Mouse (Mus musculus): ENCODE measurements around the gene Ephb2. TPM values are rescaled to one million over a fixed set of nuclear protein-coding genes. Genes with fewer than 3 reads are reported as not detected.

Gene Ephb2
- polyA plus RNA-seq, 1 experiment from 2014 or later, result 0.08 TPM

- WGBS (ENCODE audit: insufficient replicate concordance), result 68% methylated on average over 7 of the region's 7 CpGs
These were observed 222.1 kb downstream of the Ephb2 start for GRCm38 (mm10) chr4:136613657-136614056.

GRCm38 (mm10) chr4:136610387-136610856 is 225.4 kb downstream of the Ephb2 start, which contains the start of gene Tex46:
Tex46 (plus strand) TSS chr4:136610437.
- 58% methylated on average over 4 of the region's 4 CpGs for WGBS (ENCODE audit: insufficient replicate concordance)
- TF ChIP-seq CTCF (IDR thresholded peaks at IDR 0.05; ENCODE audit: low read depth) (no peak), EP300 (IDR thresholded peaks at IDR 0.05; ENCODE audit: low read depth) (no peak)
- no peak for ATAC-seq

More at GRCm38 (mm10) chr4:136613657-136614056, 222.1 kb downstream of the Ephb2 start:
- ATAC-seq (no peak), DNase-seq (no peak)
- Histone ChIP-seq H3K27ac (ENCODE audit: low read depth) (no peak overlapping the region), H3K9ac (replicated peaks) (no peak overlapping the region), H3K4me2 (ENCODE audit: low read depth, low read length) (no peak overlapping the region), H3K9me3 (ENCODE audit: low read length) (no peaks in the 10 kb centered on the region), H3K4me1 (ENCODE audit: insufficient read depth) (no peaks in the 10 kb centered on the region), H3K36me3 (replicated peaks; ENCODE audit: insufficient read depth, low read length) (no peaks in the 10 kb centered on the region), H3K4me3 (ENCODE audit: low read depth, low read length) (no peak overlapping the region), H3K27me3 (ENCODE audit: insufficient read depth, low read length) (no peaks in the 10 kb centered on the region)
- TF ChIP-seq CTCF (IDR thresholded peaks at IDR 0.05; ENCODE audit: low read depth), result no peak
- TF ChIP-seq EP300 (IDR thresholded peaks at IDR 0.05; ENCODE audit: low read depth), result no peak

GRCm38 (mm10) chr4:136605756-136606485 is 229.9 kb downstream of the Ephb2 start:
- Histone ChIP-seq H3K9me3 (ENCODE audit: low read length) (no peaks in the 10 kb centered on the region), H3K4me2 (ENCODE audit: low read depth, low read length) (no peak overlapping the region), H3K36me3 (replicated peaks; ENCODE audit: insufficient read depth, low read length) (no peaks in the 10 kb centered on the region), H3K9ac (replicated peaks) (no peak overlapping the region), H3K27me3 (ENCODE audit: insufficient read depth, low read length) (no peaks in the 10 kb centered on the region), H3K4me3 (ENCODE audit: low read depth, low read length) (no peak overlapping the region), H3K4me1 (ENCODE audit: insufficient read depth) (peaks cover 10% of the 10 kb centered on the region), H3K27ac (ENCODE audit: low read depth) (no peak overlapping the region)
- WGBS (ENCODE audit: insufficient replicate concordance), result 80% methylated on average over 19 of the region's 19 CpGs
- ATAC-seq (no peak), DNase-seq (no peak)
- TF ChIP-seq CTCF (IDR thresholded peaks at IDR 0.05; ENCODE audit: low read depth), result no peak
- no peak for TF ChIP-seq EP300 (IDR thresholded peaks at IDR 0.05; ENCODE audit: low read depth)

More at GRCm38 (mm10) chr4:136610387-136610856, 225.4 kb downstream of the Ephb2 start, which contains the start of gene Tex46:
- DNase-seq, result no peak
- Histone ChIP-seq H3K4me2 (ENCODE audit: low read depth, low read length) (no peak within 1 kb of the TSS), H3K27ac (ENCODE audit: low read depth) (no peak within 1 kb of the TSS), H3K9ac (replicated peaks) (no peak within 1 kb of the TSS), H3K9me3 (ENCODE audit: low read length) (no peaks in the 10 kb centered on the region), H3K4me1 (ENCODE audit: insufficient read depth) (no peaks in the 10 kb centered on the region), H3K36me3 (replicated peaks; ENCODE audit: insufficient read depth, low read length) (no peaks in the 10 kb centered on the region), H3K4me3 (ENCODE audit: low read depth, low read length) (no peak within 1 kb of the TSS), H3K27me3 (ENCODE audit: insufficient read depth, low read length) (no peaks in the 10 kb centered on the region)

GRCm38 (mm10) chr4:136602568-136602967 is 233.2 kb downstream of the Ephb2 start, which contains the start of gene Kdm1a:
Kdm1a (minus strand) TSS chr4:136602723.
- ATAC-seq (peak; percentile 94), DNase-seq (peak; percentile 97)
- under 1% methylated on average over 39 of the region's 45 CpGs for WGBS (ENCODE audit: insufficient replicate concordance)
- peak; percentile 98 for TF ChIP-seq CTCF (IDR thresholded peaks at IDR 0.05; ENCODE audit: low read depth)
- no peak for TF ChIP-seq EP300 (IDR thresholded peaks at IDR 0.05; ENCODE audit: low read depth)
- H3K4me2 ChIP-seq (ENCODE audit: low read depth, low read length), result peak within 1 kb of the TSS; percentile 74
- H3K27ac ChIP-seq (ENCODE audit: low read depth), result peak within 1 kb of the TSS; percentile 92
- H3K4me1 ChIP-seq (ENCODE audit: insufficient read depth), result peaks cover 16% of the 10 kb centered on the region
- no peaks in the 10 kb centered on the region for H3K36me3 ChIP-seq (replicated peaks; ENCODE audit: insufficient read depth, low read length)
- no peaks in the 10 kb centered on the region for H3K9me3 ChIP-seq (ENCODE audit: low read length)
- peak within 1 kb of the TSS; percentile 88 for H3K9ac ChIP-seq (replicated peaks)
- H3K27me3 ChIP-seq (ENCODE audit: insufficient read depth, low read length), result no peaks in the 10 kb centered on the region
- H3K4me3 ChIP-seq (ENCODE audit: low read depth, low read length), result peak within 1 kb of the TSS; percentile 78

GRCm38 (mm10) chr4:136602018-136602554 is 233.7 kb downstream of the Ephb2 start:
- Histone ChIP-seq H3K4me1 (ENCODE audit: insufficient read depth) (peaks cover 16% of the 10 kb centered on the region), H3K9ac (replicated peaks) (peak overlapping the region; percentile 88), H3K27ac (ENCODE audit: low read depth) (peak overlapping the region; percentile 92), H3K36me3 (replicated peaks; ENCODE audit: insufficient read depth, low read length) (no peaks in the 10 kb centered on the region), H3K27me3 (ENCODE audit: insufficient read depth, low read length) (no peaks in the 10 kb centered on the region), H3K9me3 (ENCODE audit: low read length) (no peaks in the 10 kb centered on the region), H3K4me3 (ENCODE audit: low read depth, low read length) (peak overlapping the region; percentile 78), H3K4me2 (ENCODE audit: low read depth, low read length) (peak overlapping the region; percentile 74)
- WGBS (ENCODE audit: insufficient replicate concordance), result under 1% methylated on average over 35 of the region's 68 CpGs
- DNase-seq (peak; percentile 67), ATAC-seq (peak; percentile 62)
- no peak for TF ChIP-seq EP300 (IDR thresholded peaks at IDR 0.05; ENCODE audit: low read depth)
- TF ChIP-seq CTCF (IDR thresholded peaks at IDR 0.05; ENCODE audit: low read depth), result no peak

GRCm38 (mm10) chr4:136601476-136601875 is 234.3 kb downstream of the Ephb2 start:
- Histone ChIP-seq H3K9me3 (ENCODE audit: low read length) (no peaks in the 10 kb centered on the region), H3K27ac (ENCODE audit: low read depth) (peak overlapping the region; percentile 92), H3K4me1 (ENCODE audit: insufficient read depth) (peaks cover 16% of the 10 kb centered on the region), H3K27me3 (ENCODE audit: insufficient read depth, low read length) (no peaks in the 10 kb centered on the region), H3K4me3 (ENCODE audit: low read depth, low read length) (peak overlapping the region; percentile 78), H3K9ac (replicated peaks) (peak overlapping the region; percentile 88), H3K36me3 (replicated peaks; ENCODE audit: insufficient read depth, low read length) (no peaks in the 10 kb centered on the region), H3K4me2 (ENCODE audit: low read depth, low read length) (peak overlapping the region; percentile 74)
- no peak for TF ChIP-seq EP300 (IDR thresholded peaks at IDR 0.05; ENCODE audit: low read depth)
- no peak for TF ChIP-seq CTCF (IDR thresholded peaks at IDR 0.05; ENCODE audit: low read depth)
- 3% methylated on average over 13 of the region's 13 CpGs for WGBS (ENCODE audit: insufficient replicate concordance)
- peak; percentile 72 for DNase-seq
- ATAC-seq, result peak; percentile 14; the same call in 1 of the 2 replicates
